Mouse (Mus musculus) G1E-ER4 (cell line): Measurements from ENCODE around the gene Sult2b1. TPM values are rescaled to one million over a fixed set of nuclear protein-coding genes. Genes with fewer than 3 reads are reported as not detected.

ENCODE experiments used
- GATA1 ChIP-seq: IDR thresholded peaks from one replicate; pipeline ENCODE4 v1.8.0; 2012; ENCODE audit warnings: low read length, inconsistent platforms
- polyA plus RNA-seq: library from polyadenylated mRNA; stranded (reverse); fragments of >175 nt; gene quantifications from 2 replicates; pipeline ENCODE4 v1.2.3, GENCODE M21; 2012

Sult2b1 gene
- polyA plus RNA-seq, 1 experiment = not detected

- TF ChIP-seq GATA1 = no peak
Observed at GRCm38 (mm10) chr7:45759400-45759799, 25.1 kb downstream of the Sult2b1 start.

- no peak for TF ChIP-seq GATA1
Observed at GRCm38 (mm10) chr7:45755703-45756102, 28.8 kb downstream of the Sult2b1 start.

GRCm38 (mm10) chr7:45750162-45750561 is 34.3 kb downstream of the Sult2b1 start:
- TF ChIP-seq GATA1 = no peak

GRCm38 (mm10) chr7:45749401-45749800 is 35.1 kb downstream of the Sult2b1 start:
- TF ChIP-seq GATA1 = no peak

- no peak for TF ChIP-seq GATA1
Observed at GRCm38 (mm10) chr7:45748110-45748509, 36.4 kb downstream of the Sult2b1 start.

- TF ChIP-seq GATA1 = no peak
Observed at GRCm38 (mm10) chr7:45747450-45747849, 37.0 kb downstream of the Sult2b1 start.

- no peak for TF ChIP-seq GATA1
Observed at GRCm38 (mm10) chr7:45746518-45746917, 38.0 kb downstream of the Sult2b1 start.

- TF ChIP-seq GATA1 = no peak
Observed at GRCm38 (mm10) chr7:45744387-45744786, 40.1 kb downstream of the Sult2b1 start.

- no peak for TF ChIP-seq GATA1
Observed at GRCm38 (mm10) chr7:45742338-45742737, 42.1 kb downstream of the Sult2b1 start.

GRCm38 (mm10) chr7:45741777-45742176 is 42.7 kb downstream of the Sult2b1 start:
- TF ChIP-seq GATA1 = no peak

- TF ChIP-seq GATA1 = no peak
Observed at GRCm38 (mm10) chr7:45741308-45741707, 43.2 kb downstream of the Sult2b1 start.

GRCm38 (mm10) chr7:45739820-45740219 is 44.6 kb downstream of the Sult2b1 start:
- no peak for TF ChIP-seq GATA1

- no peak for TF ChIP-seq GATA1
Observed at GRCm38 (mm10) chr7:45739162-45739763, 45.2 kb downstream of the Sult2b1 start.

- TF ChIP-seq GATA1 = no peak
Observed at GRCm38 (mm10) chr7:45733477-45733876, 51.0 kb downstream of the Sult2b1 start.

- TF ChIP-seq GATA1 = no peak
Observed at GRCm38 (mm10) chr7:45730727-45731431, 53.6 kb downstream of the Sult2b1 start.

GRCm38 (mm10) chr7:45727625-45728024 is 56.8 kb downstream of the Sult2b1 start:
- TF ChIP-seq GATA1 = no peak

- TF ChIP-seq GATA1 = no peak
Observed at GRCm38 (mm10) chr7:45726419-45726818, 58.0 kb downstream of the Sult2b1 start.

GRCm38 (mm10) chr7:45725713-45726112 is 58.8 kb downstream of the Sult2b1 start, which contains the start of gene Spaca4:
TSS of gene Spaca4 (minus strand) at chr7:45725813.
- TF ChIP-seq GATA1 = no peak
